ENCODE assay signal across 8 mouse cellular contexts in genomic region chr3:37722487-37723060, GRCm38 (mm10). TPM values are rescaled to one million over a fixed set of nuclear protein-coding genes. Genes with fewer than 3 reads are reported as not detected.
A peak's percentile ranks its signal among the peaks of the same experiment; 100 is the strongest.
DNase-seq lines count a peak whose midpoint lies in the region; ATAC-seq and TF ChIP-seq lines count a peak whose summit lies in the region.

No protein-coding gene starts in this region.

- no peak for TF ChIP-seq CTCF in lung, adult 2 months (IDR thresholded peaks at IDR 0.05; ENCODE audit: insufficient read depth, low read length)

- H3K4me3 ChIP-seq in lung, adult 2 months (replicated peaks; ENCODE audit: extremely low read depth, low read depth, low read length): no peak overlapping the region
- H3K4me3 ChIP-seq in forebrain, embryonic 14.5 days (ENCODE audit: low read depth, low read length): no peak overlapping the region
- H3K4me3 ChIP-seq in limb, embryonic 12.5 days (replicated peaks): peak overlapping the region; percentile 46

- H3K36me3 ChIP-seq in forebrain, embryonic 14.5 days (ENCODE audit: control insufficient read depth, insufficient read depth, low read length): no peaks in the 10 kb centered on the region
- no peaks in the 10 kb centered on the region for H3K36me3 ChIP-seq in limb, embryonic 12.5 days

- peak overlapping the region; percentile 29; the same call in 1 of the 2 replicates for H3K9ac ChIP-seq in forebrain, embryonic 14.5 days (ENCODE audit: low read length)
- peak overlapping the region; percentile 44 for H3K9ac ChIP-seq in limb, embryonic 12.5 days (replicated peaks)

- peak; percentile 34 for DNase-seq in lung, adult 2 months
- no peak for DNase-seq in lung, postnatal 14 days
- DNase-seq in forebrain, embryonic 14.5 days (ENCODE audit: low spot score): no peak
- peak; percentile 22 for DNase-seq in retina, embryonic 14.5 days (ENCODE audit: low spot score)
- no peak for DNase-seq in cerebellum, postnatal 4 days (ENCODE audit: low spot score in 2 of 2)
- no peak for DNase-seq in gastrocnemius, postnatal 10 days

- H3K27me3 ChIP-seq in forebrain, embryonic 14.5 days (replicated peaks; ENCODE audit: control insufficient read depth, insufficient read depth, low read length): no peaks in the 10 kb centered on the region
- H3K27me3 ChIP-seq in limb, embryonic 12.5 days: no peaks in the 10 kb centered on the region

- H3K27ac ChIP-seq in forebrain, embryonic 14.5 days (ENCODE audit: low read depth, low read length): no peak overlapping the region; the same call in 1 of the 2 replicates
- peak overlapping the region; percentile 87 for H3K27ac ChIP-seq in limb, embryonic 12.5 days

- TF ChIP-seq POLR2A in lung, adult 2 months (IDR thresholded peaks at IDR 0.05; ENCODE audit: borderline replicate concordance, extremely low read depth, low read depth, low read length): no peak

- H3K4me1 ChIP-seq in lung, adult 2 months (ENCODE audit: control insufficient read depth, insufficient read depth, low read length): no peaks in the 10 kb centered on the region; the same call in 1 of the 2 replicates
- peaks cover 7% of the 10 kb centered on the region for H3K4me1 ChIP-seq in forebrain, embryonic 14.5 days (ENCODE audit: control insufficient read depth, insufficient read depth, low read length)
- peaks cover 26% of the 10 kb centered on the region for H3K4me1 ChIP-seq in limb, embryonic 12.5 days (replicated peaks)

- no peak for ATAC-seq in forebrain, embryonic 14.5 days
- no peak for ATAC-seq in limb, embryonic 12.5 days (ENCODE audit: insufficient number of reproducible peaks, insufficient read depth, low FRiP score, low TSS enrichment, low read depth)
- ATAC-seq in megakaryocyte-erythroid progenitor cell, adult 5-6 weeks (replicated peaks; ENCODE audit: low FRiP score, low TSS enrichment, poor library complexity, severe bottlenecking): no peak

- H3K9me3 ChIP-seq in forebrain, embryonic 14.5 days (replicated peaks; ENCODE audit: control insufficient read depth, low read length): no peaks in the 10 kb centered on the region
- no peaks in the 10 kb centered on the region for H3K9me3 ChIP-seq in limb, embryonic 12.5 days

- H3K4me2 ChIP-seq in forebrain, embryonic 14.5 days (ENCODE audit: low read length): peak overlapping the region; percentile 81
- H3K4me2 ChIP-seq in limb, embryonic 12.5 days: peak overlapping the region; percentile 79

- 66% methylated on average over 12 of the region's 12 CpGs for WGBS in lung, adult 2 months
- WGBS in forebrain, embryonic 14.5 days: 48% methylated on average over 12 of the region's 12 CpGs
- 33% methylated on average over 12 of the region's 12 CpGs for WGBS in limb, embryonic 12.5 days

RNA-seq across cellular contexts. Expression of gene Gm5148, which starts 1.7 kb away (rescaled TPM):
- 7.1 and 9.5 TPM in 2 replicates for polyA plus RNA-seq in lung, adult 2 months (2012; rRNA removed)
- 7.4 and 8.8 TPM in 2 replicates for polyA plus RNA-seq in forebrain, embryonic 14.5 days (2014; fragmentation: Nextera tagmentation; extraction: Ambion mirVana)
- 4.8 and 7.2 TPM in 2 replicates for polyA plus RNA-seq in limb, embryonic 12.5 days (2016; fragmentation: Nextera tagmentation; extraction: Ambion mirVana)
- total RNA-seq in megakaryocyte-erythroid progenitor cell, adult 5-6 weeks (2014; fragmentation: Nextera tagmentation): 0.45 TPM in 1 of 2 replicates, not detected in the other
- total RNA-seq in megakaryocyte-erythroid progenitor cell, adult 5-6 weeks (2017): 46.9 and 54.2 TPM in 2 replicates
- total RNA-seq in gastrocnemius, postnatal 10 days (2021): under 1 TPM in 1 of 2 experiments, not detected in 1; 0.25 TPM

Comparison
In these comparisons a context has a peak if more than half of its experiments do, and no peak if none do; other contexts are left out.
1. DNase-seq: peak in lung, adult 2 months (single experiment) and retina, embryonic 14.5 days (single experiment); none in lung, postnatal 14 days (single experiment), forebrain, embryonic 14.5 days (single experiment), cerebellum, postnatal 4 days (0 of 2) and gastrocnemius, postnatal 10 days (single experiment).